Mouse (Mus musculus) kidney, adult 9 months (tissue): ENCODE measurements around the gene Myof.
A peak's percentile ranks its signal among the peaks of the same experiment; 100 is the strongest.

Experiments used
- DNase-seq: peaks from one replicate; pipeline ENCODE4 v3.0.0; 2022

Myof gene

DNA sequence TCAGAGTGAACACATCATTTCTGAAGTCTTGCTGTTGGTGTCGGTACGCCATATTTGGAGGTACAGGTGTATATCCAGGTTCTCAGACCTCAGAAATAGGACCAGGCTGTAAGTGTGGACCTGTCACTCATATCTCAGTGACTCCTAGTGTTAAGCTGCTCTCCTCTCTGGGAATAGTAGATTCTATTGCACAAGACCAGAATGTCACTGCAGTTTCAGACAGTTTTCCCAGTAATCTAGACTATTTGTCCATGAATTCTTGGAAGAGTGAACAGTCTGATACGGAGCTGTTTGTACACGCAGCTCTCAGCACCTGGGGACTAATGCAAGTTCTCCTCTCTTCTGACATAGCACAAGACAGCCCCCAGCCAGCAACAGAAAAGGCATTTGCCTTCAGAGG lies 42.4 kb downstream of the Myof start:
- DNase-seq = no peak

DNA sequence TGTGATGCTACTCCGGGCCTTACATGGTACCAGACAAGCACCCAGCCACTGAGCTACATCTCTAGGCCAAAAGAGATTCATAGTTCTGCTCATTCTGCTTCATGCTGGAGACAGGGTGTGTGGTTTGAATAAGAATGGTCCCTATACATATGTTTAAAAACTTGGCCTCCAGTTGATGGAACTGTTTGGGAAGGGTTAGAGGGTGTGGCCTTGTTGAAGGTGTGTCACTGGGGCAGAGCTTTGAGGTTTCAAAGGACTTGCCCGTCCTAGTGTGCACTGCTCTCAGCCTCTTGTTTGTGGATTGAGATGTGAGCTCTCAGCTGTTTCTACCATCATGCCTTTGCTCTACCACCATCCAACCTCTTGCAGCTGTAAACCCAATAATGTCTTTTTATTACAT lies 43.4 kb downstream of the Myof start:
- DNase-seq = no peak

DNA sequence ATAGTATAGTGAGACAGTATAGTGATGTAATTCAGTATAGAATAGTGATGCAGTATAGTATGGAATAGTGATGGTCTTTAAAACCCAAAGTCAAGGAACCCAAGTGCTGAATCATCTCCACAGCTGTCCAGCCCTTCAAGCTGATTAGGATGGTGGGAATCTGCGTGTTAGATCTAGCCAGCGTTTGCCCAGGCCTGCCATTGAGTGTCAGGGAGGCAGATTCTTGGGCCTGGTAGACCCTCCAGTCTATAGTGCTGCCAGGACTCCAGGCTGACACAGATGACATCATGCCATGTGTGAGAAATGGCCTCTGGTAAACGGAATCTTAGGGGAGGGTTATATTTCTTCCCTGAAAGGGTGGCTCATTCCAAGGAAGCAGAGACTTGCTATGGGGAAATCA lies 49.1 kb downstream of the Myof start:
- DNase-seq = no peak

DNA sequence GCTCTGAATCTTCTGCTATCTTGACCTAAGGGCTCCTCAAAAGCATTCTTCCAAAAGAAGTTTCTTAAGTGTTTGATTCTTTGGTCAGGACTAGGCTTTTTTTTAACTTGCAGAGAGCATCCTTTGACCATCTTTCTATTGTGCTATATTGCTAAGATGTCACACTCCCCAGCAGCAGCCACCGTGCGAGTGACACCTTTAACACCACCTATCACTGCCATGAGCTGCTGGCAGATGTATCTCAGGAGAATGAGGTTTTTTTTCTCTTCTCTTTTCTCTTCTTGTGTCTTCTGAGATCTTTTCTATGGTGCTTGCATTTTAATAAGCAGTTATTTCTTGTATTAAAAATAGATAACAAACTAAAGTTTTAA lies 51.2 kb downstream of the Myof start:
- DNase-seq = no peak

DNA sequence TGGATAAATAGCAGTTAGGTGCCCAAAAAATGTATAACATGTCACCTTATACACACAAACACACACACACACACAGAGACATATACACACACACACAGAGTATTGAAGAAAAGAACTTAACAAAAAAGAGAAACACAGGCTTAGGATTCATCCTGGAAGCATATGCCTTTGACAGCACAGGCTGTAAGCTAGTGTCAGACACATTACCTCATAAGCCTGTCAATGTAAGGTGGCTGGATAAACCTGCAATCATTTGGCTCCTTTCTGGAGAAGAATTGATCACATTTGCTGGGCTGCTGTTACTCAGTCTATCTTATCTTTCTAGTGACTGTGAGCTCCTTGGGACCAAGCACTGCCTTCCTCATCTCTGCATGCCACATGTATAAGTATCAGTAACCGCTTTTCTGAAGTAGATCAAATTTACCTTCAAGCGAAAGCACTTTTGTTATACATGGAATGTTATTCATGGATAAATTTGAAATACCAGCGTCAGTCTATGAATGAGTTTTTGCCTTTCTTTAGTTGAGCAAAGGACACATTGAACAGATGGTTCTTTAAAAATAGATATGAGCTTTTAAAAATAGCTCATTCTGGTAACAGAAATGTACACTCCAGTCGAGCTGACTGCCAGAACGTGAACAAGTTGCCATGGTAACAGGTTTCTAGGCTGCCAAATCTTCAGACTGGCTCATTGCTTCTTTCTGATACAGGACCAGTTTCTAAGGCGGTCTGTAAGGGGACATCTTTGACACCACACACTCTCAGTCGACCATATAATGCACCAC lies 51.8 kb downstream of the Myof start:
- no peak for DNase-seq

DNA sequence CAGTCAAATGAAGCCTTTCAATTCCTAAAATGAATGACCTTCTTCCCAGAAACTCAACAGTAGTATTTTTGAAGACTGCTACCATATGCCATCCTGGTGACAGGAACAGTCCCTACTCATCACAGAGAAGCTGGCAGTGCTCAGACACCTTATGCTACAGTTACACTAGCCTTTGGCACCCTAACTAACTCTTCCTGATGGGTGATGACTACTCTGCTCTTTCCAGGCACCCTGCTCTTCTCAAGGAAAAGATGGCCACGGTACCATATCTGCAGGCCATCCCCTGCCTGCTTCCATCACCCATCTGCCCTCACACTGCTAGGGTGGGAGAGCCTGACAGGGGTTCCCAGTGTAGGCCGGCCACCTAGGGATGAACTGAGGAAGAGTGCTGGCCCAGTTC lies 53.4 kb downstream of the Myof start:
- no peak for DNase-seq

DNA sequence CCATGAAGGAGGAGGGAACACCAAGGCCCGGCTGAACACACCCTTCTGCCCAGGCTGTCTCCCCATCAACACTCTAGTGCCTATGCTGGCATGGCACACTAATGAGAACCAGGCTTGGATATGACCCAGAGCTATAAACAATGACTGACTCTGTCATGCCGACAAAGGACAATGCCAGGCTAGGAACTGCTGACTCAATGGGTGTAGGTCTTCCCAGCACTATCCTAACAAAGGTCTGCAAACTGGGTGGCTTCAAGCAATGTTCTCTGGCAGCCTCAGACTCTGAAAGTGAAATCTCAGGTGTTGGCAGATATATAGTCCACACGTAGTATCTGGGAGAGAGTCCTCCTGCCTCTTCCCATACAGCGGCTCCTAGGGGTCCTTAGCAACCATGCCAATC lies 55.2 kb downstream of the Myof start:
- no peak for DNase-seq

DNA sequence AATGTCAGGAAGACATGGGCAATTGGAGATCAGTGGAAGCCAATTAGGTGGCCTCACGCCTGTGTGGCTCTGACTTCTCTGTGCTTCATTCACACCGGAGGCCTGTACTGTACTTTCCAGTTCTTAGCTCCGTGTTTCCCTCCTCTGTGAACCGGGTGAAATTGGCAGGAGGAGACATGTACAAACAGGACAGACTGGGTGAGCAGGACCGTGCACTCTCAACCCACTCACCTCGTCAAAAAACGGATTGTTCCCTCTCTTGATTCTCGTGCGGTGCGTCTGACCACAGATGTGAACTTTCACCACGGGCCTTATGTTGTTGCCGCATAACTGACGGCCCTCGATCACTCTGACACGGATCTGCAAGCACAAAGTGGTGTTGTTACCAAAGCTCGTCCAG lies 57.6 kb downstream of the Myof start:
- DNase-seq = no peak

DNA sequence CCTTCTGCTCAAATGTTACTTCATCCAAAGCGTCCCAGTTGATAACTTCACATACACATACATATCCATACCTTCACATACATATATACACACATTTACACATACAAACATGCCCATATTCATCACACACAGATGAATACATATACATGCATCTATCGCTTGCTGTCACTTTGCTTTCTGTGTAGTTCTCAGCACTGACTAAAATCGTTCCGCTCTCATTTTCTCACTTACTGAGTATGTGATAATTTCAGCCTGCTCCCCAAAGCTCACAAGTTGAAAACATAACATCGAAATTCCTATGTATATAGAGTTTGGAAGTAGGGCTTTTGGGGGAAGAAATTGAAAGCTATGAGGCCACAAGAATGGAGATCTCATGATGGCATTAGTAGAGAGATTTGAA lies 67.4 kb downstream of the Myof start:
- no peak for DNase-seq

DNA sequence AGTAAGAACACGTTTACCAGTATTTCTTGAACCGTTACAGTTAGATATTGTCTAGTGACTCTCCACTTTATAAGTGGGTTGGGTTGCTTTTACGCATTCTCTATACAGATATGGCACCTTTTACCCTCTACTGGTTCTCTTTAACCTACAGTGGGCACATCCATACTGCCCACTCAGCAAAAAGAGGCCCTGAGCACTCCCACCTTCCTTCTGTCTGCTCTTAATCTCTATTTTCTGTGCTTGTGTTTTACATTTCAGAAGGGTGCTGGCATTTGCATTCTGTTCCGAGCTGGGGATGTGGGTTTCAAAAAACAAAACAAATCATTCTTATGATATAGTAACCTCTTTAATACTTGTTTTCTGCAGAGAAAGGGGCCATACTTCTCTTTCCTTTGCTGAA lies 72.8 kb downstream of the Myof start:
- DNase-seq = no peak

DNA sequence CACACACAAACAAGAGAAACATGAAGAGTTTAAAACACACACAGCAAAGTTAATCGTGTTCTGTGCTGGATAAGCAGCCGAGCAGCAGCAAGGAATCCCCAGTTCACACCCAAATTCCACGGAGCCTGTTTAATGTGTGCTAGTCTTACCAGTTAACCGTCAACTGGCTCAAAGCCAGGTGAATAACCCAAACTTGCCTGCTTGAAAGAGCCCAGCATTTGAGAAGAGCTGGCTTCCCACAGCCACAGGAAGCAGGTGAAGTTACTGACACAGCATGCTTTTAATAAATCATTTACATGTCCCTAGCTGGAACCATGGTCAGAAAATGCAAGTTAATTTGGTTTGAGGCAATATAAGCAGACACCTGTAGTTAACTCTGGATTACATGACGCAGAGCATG lies 73.4 kb downstream of the Myof start:
- DNase-seq = peak; percentile 92

DNA sequence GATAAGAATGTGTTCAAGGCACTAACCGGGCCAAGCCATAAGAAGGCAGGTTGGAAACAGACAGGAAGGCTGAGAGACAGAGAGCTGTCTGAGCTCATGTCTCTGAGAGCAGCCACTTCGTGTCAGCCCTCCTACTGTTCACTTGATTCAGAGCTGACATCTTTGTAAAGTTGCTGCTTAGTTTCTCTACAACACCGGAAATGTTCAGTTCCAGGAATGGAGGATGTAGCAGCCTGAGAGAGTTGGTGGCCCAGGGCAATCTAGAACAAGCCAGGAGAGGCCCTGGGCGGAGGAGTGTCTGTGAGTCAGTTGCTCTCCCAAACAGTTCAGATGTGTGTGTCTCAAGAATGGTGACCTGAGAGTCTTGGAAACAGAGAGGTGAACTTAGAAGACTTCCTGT lies 77.5 kb downstream of the Myof start:
- DNase-seq = no peak

DNA sequence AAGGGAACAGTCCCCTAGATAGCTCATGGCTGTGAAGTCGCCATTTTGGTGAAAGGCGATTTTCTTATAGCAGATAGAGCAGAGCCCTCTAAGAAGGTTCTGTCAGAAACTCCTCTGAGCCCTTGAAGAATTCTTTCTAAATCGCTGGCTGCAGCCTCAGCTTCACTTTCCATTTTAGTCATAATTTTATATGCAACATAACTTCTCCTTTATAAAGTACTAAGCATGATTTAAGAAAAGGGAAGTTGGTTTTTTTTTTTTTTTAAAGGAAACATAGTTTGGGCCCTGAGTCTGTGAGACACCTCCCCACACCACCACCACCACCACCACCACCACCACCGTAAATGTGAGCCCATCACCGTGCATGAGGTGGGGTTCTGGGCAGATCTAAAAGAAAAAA lies 80.0 kb downstream of the Myof start:
- no peak for DNase-seq

DNA sequence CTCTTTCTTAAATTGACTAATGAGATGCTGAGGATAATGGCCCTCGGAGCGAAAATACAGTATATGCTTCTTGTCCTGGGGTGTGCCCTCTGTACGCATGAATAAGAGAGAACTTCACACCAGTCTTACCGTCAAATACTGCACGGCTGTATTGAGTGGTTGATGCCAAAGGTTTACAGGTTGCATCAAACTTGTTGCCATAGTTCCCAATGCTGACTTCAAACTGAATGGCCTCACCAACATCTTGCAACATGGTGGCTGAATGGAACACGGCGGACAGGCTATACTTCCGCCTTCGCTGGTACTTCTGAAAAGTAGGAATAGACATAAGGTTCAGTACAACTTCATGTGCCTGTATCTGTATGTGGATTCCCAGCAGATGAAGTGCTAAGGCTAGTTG lies 82.6 kb downstream of the Myof start:
- DNase-seq = no peak

DNA sequence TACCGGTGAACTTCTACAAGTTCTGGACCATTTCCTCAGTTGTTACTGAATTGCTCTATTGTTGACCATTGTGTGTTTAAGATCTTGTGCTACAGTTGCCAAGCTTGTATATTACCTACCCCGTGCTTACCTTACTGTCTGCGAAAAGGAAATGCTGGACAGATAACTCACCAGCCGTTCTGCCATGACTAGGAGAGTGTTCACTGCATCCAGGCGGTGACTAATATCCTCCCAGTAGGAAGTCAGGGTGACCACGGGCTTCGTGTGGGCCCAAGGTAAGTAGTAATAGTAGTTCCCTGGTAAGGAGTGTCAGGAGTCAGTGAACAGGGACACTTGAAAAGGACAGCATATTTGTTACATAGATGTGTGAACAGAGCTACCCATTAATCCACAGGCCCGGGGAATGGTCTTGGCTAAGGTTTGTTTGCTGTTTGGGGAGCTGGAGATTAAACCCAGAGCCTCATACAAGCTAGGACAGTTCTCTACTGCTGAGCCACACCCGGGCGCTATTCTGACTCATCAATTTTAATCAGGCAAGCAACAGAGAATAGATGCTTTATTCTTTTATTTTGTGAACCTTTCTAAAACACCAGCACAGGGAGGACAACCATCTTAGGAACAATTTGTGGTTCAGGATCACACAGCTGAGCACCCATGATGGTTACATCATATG lies 83.7 kb downstream of the Myof start:
- DNase-seq = no peak

DNA sequence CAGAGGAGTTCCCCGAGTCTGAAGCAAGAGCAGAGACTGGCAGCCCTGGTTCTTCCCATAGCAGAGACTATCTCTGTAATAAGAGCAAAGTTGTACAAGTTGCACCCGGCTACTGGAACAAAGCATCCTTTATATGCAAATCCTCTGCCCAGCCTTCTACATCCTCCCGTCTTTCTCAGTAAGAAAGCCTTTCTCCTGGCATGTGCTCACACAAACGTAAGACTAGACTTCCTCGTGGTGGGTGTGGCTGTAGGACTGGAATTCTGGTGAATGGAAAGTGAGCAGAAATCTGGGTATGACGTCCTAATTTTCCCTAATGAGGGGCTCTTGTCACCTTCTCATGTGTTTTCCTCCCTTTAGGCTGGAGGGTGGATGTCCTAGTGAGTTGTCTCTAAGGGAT lies 84.3 kb downstream of the Myof start:
- no peak for DNase-seq

DNA sequence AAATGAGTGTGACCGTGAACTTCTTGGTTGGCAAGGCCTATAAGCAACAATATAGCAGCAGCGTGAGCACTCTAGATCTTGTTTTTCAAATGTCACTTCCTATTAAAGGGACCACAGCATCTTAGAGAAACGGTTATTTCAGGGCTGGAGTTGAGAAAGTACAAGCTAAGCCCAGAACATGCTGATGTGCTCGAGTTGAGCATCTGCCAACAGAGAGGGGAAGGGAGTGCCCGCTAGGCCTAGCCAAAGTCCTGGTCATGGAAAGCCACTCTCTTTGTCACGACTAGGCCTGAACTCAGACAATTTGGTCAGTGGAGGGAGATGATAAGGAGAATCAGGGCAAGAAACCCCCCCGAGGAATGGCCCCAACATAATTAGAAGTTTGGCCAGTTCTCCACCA lies 86.1 kb downstream of the Myof start:
- DNase-seq = peak; percentile 13

DNA sequence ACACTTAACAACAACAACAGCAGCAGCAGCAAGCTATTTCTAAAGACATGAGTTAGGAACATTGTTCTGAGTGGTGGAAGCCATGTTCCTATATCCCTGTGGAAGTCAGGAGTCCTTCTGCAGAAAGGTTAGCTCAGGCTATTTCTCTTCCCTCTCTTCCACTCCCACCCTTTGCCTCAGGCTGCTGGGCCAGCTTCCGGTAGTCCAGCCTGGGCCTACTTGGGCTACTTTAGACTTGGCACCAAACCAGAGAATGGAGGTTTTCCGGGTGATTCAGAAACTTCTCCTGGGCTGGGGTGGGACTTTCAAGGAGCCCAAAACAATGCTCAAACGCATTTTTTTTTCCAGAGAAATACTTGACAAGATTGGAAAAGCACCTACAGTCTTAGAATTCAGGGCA lies 87.4 kb downstream of the Myof start:
- DNase-seq = no peak

DNA sequence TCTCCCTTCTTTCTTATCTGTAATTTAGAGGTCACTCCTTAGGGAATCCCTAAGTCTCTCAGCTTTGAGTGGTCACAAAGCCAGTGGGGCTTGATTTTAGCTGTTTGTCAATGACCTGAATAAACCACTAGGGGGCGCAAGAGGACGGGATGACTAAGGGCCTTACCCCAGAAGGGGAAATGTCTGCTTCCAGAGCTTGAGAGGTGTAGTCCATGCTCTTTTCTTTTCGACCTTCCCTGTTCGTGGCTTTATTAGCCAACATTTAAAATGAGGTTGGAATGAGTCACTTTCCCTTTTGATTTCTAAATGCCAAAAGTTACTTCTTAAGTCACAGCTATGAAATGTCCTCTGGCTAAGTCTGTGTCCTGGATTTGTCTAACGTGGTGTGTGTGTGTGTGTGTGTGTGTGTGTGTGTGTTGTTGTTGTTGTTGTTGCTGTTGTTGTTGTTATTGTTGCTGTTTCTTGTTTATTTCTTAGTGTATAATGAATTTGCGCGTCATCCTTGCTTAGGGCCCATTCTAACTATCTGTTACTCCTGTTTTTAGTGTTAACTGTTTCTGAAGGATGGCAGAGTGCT lies 87.9 kb downstream of the Myof start:
- DNase-seq = peak; percentile 84

DNA sequence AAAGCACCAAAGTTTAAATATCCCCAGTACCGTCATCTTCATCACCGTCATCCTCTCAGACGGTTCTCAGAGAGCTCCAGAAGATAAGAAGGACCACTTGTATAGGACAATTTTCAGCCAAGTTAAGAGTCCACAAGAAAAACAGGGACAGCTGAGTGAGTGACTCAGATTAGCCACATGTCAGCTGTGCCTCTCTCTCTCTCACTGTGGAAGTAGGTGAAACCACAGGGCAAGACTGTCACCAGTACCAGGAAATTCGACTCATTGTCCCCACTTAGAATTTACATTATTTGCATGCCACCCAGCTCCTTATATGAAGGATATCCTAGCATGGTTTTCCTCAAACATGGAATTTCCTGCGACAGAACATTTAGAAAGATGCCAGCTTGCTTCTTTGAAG lies 88.6 kb downstream of the Myof start:
- DNase-seq = no peak

DNA sequence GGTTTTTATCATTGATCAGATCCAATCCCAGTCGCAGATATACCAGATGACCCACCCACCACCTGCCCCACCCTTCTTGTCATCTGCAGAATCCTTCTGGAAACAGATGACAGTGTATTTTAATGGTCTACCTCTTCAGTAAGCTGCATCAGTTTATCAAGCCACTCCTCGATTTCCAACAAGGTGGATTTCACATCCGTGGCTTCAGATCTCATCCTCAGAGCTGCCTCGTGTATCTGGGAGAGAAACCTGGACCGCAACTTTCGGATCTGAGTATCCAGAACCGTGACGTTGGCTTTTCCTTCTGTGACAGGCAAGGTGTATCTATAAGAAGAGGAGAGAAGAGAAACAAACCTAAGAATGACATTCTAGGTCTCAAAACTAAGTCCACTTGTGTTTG lies 89.1 kb downstream of the Myof start:
- no peak for DNase-seq

DNA sequence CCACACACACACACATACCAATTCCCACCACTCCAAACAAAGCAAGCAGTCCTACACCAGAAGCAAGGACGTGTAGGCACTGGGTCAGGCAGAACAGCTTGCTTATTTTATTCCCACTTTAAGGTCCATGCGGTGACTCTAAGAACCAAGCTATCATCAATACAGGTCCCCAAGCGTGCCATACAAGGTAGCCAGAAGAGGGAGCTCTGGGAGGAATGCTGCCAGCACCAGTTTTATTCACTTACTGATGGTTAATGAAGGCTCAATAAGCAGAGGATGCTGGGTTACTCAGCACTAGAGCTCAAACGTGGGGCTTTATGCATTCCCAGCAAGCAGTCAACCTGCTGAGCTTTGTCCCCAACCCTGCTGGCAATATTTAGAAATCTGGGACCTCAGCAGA lies 96.7 kb downstream of the Myof start:
- DNase-seq = no peak

DNA sequence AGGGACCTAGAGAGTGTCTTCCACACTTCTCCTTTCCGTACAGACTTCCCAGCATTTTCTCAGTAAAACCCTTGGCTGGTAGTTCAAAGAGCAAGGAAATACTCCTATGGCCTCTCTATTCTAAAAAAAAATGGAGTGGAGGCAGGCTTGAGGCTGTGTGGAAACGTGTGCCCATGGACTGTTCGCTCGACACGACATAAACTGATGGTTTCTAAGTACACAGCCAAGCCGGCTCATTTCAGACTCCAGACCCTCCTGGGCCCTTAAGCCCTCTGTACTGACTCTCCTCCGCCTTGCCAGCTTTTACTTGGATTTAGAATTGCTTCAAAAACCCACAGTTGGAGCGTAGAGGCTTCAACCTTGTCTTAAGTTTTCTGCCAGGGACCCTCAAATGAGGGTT lies 97.3 kb downstream of the Myof start:
- DNase-seq = no peak

DNA sequence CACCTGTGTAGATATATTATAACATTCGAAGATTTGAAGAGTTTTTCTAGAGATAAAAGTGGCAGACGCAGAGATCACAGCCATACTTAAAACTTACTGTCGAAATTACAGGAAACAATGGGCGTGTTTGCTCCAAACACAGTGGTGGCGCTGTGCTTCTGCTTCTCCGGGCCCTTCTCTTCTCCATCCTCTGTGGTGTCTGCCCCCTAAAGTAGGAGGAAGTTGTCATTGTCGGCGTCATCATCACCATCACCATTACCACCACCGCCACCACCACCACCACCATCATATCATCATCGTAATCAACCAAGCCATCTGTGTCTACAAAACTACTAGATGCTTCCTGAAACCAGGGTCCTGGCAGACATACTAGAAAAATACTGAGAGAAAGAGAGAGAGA lies 104.2 kb downstream of the Myof start:
- no peak for DNase-seq

DNA sequence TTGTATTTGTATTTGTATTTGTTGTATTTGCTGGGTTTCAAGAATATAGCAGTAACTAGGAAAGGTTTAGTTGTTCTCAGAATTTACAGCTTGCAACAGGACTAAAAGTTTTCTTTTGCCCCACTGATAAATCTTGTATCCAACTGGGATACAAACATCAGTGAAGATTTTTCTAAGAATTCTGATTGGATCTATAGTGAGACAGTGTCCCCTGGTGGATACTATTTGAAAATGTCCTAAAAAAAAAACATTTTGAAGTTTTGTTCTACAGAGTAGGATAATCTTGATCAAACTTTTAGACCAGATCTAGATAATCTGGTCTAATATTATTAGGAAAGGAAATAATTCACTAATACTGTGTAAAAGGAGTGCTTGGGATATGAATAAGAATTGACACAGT lies 106.3 kb downstream of the Myof start:
- no peak for DNase-seq
